Mouse (Mus musculus) midbrain, embryonic 13.5 days (tissue): ENCODE measurements around the gene Wdr95. TPM values are rescaled to one million over a fixed set of nuclear protein-coding genes. Genes with fewer than 3 reads are reported as not detected.

Source experiments
- ATAC-seq: fragments of 200-750 bp; cut with Nextera tagmentation; 2 replicates; pipeline ENCODE4 v1.8.0; 2017; ENCODE audit warnings: mild to moderate bottlenecking, moderate TSS enrichment, moderate library complexity
- H3K27ac ChIP-seq: fragments of 300-500 bp; sonication (generic); 2 replicates; pipeline ENCODE4 v1.5.1; 2015; ENCODE audit warnings: inconsistent platforms, mild to moderate bottlenecking, moderate library complexity
- H3K27me3 ChIP-seq: fragments of 300-500 bp; sonication (generic); 2 replicates; pipeline ENCODE4 v1.6.1; 2015; ENCODE audit warnings: mild to moderate bottlenecking, inconsistent platforms
- H3K36me3 ChIP-seq: fragments of 300-500 bp; sonication (generic); 2 replicates; pipeline ENCODE4 v1.6.1; 2015; ENCODE audit warnings: mild to moderate bottlenecking, inconsistent platforms
- H3K4me1 ChIP-seq: fragments of 300-500 bp; sonication (generic); replicated peaks from 2 replicates; pipeline ENCODE4 v1.6.1; 2015; ENCODE audit warnings: inconsistent platforms
- H3K4me2 ChIP-seq: fragments of 300-500 bp; sonication (generic); replicated peaks from 2 replicates; pipeline ENCODE4 v1.6.1; 2015; ENCODE audit warnings: moderate library complexity, mild to moderate bottlenecking, inconsistent platforms
- H3K4me3 ChIP-seq: fragments of 300-500 bp; sonication (generic); replicated peaks from 2 replicates; pipeline ENCODE4 v1.5.1; 2015; ENCODE audit warnings: mild to moderate bottlenecking, inconsistent platforms
- H3K9ac ChIP-seq: fragments of 300-500 bp; sonication (generic); replicated peaks from 2 replicates; pipeline ENCODE4 v1.6.1; 2015; ENCODE audit warnings: mild to moderate bottlenecking, inconsistent platforms
- H3K9me3 ChIP-seq: fragments of 300-500 bp; sonication (generic); 2 replicates; pipeline ENCODE4 v1.6.1; 2016; ENCODE audit warnings: mild to moderate bottlenecking, inconsistent platforms
- WGBS: fragments of 180-500 bp; shearing (Covaris S2); methylation state at CpG from one replicate; pipeline ENCODE4 v1.1.7; 2015; 5-methylcytosine and 5-hydroxymethylcytosine counted together
- polyA plus RNA-seq: library from polyadenylated mRNA; unstranded; fragments of >200 nt; fragmentation: Nextera tagmentation; extraction: Ambion mirVana; gene quantifications from 2 replicates; pipeline ENCODE4 v1.2.1, GENCODE M21; 2015

Gene Wdr95
- polyA plus RNA-seq, 1 experiment from 2014 or later, result 0.11 TPM

DNA sequence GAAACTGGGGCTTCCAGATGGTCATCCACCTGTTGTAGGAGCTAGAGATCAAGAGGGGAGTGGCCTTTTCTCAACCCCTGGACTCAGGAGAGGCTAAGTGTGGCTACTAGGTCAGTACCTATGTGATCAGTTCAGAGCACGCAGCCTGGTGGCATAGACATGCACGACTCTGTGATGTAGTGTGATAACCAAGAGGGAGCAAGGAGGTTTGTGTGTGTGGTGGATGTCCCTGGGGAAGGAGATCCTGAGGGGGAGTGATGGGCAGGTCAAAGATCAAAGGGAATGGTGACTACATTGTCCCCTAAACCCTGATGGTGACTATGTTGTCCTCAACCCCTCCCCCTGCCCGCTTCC is 83.7 kb downstream of the Wdr95 start:
- ATAC-seq, result 0 out of 2 replicates have a peak, but pooled peaks have one; percentile 53
- H3K27me3 ChIP-seq, result no peaks in the 10 kb centered on the region
- 93% methylated on average over 3 of the region's 3 CpGs for WGBS
- no peak overlapping the region for H3K4me2 ChIP-seq
- H3K9ac ChIP-seq, result no peak overlapping the region
- H3K36me3 ChIP-seq, result peaks cover 27% of the 10 kb centered on the region
- H3K4me3 ChIP-seq, result no peak overlapping the region
- peaks cover 16% of the 10 kb centered on the region; the same call in 1 of the 2 replicates for H3K4me1 ChIP-seq
- H3K27ac ChIP-seq, result 0 out of 2 replicates have a peak overlapping the region, but pooled peaks have one; percentile 51
- H3K9me3 ChIP-seq, result no peaks in the 10 kb centered on the region

DNA sequence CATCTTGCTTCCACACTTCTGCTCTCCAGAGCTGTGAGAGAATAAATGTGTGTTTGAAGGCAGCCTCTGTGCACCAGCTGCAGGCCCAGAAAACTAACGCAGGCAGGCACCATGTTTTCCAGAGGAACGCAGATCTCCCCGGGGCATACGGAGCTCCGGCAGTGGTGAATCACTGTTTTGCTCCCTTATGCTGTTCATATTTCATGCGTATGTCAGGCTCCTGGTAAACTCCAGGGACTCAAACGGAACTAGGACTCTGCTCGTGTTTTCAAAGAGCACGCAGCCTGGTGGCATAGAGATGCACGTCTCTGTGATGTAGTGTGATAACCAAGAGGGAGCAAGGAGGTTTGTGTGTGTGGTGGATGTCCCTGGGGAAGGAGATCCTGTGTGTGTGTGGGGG is 84.3 kb downstream of the Wdr95 start:
- 0 out of 2 replicates have a peak, but pooled peaks have one; percentile 20 for ATAC-seq
- no peaks in the 10 kb centered on the region for H3K9me3 ChIP-seq
- no peak overlapping the region for H3K4me3 ChIP-seq
- H3K4me2 ChIP-seq, result no peak overlapping the region
- H3K27me3 ChIP-seq, result no peaks in the 10 kb centered on the region
- WGBS, result 58% methylated on average over 10 of the region's 10 CpGs
- H3K9ac ChIP-seq, result no peak overlapping the region
- peaks cover 16% of the 10 kb centered on the region; the same call in 1 of the 2 replicates for H3K4me1 ChIP-seq
- H3K27ac ChIP-seq, result peak overlapping the region; percentile 51; the same call in 1 of the 2 replicates
- peaks cover 33% of the 10 kb centered on the region for H3K36me3 ChIP-seq

GRCm38 (mm10) chr5:149616138-149616537 is 87.7 kb downstream of the Wdr95 start:
- no peak for ATAC-seq
- H3K36me3 ChIP-seq, result peaks cover 66% of the 10 kb centered on the region
- no peak overlapping the region for H3K27ac ChIP-seq
- H3K9ac ChIP-seq, result no peak overlapping the region
- 85% methylated on average over 1 of the region's 1 CpGs for WGBS
- H3K9me3 ChIP-seq, result no peaks in the 10 kb centered on the region
- H3K4me3 ChIP-seq, result no peak overlapping the region
- peaks cover 16% of the 10 kb centered on the region; the same call in 1 of the 2 replicates for H3K4me1 ChIP-seq
- no peak overlapping the region for H3K4me2 ChIP-seq
- no peaks in the 10 kb centered on the region for H3K27me3 ChIP-seq

DNA sequence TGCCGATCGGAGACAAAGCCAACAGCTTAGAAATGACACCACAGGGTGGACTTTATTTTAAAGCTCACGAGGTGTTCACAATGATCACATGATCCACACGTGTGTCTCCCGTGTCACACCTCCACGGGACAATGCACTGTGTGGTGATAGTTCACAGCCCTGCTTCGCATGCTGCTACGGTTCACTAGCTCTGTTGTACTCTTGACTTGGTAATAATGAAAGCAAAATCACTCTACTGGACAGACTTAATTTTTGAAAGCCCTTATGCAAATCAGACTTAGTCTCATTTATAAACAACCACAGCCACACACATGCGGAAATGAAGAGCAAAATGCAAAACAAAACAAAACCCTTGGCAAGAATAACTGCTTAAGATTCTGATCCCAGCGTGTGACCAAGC is 88.3 kb downstream of the Wdr95 start:
- Histone ChIP-seq H3K9me3 (no peaks in the 10 kb centered on the region), H3K4me3 (no peak overlapping the region), H3K9ac (no peak overlapping the region), H3K4me2 (no peak overlapping the region), H3K27ac (no peak overlapping the region), H3K36me3 (peaks cover 72% of the 10 kb centered on the region), H3K4me1 (peaks cover 10% of the 10 kb centered on the region; the same call in 1 of the 2 replicates), H3K27me3 (no peaks in the 10 kb centered on the region)
- WGBS, result 84% methylated on average over 10 of the region's 10 CpGs
- ATAC-seq, result no peak

DNA sequence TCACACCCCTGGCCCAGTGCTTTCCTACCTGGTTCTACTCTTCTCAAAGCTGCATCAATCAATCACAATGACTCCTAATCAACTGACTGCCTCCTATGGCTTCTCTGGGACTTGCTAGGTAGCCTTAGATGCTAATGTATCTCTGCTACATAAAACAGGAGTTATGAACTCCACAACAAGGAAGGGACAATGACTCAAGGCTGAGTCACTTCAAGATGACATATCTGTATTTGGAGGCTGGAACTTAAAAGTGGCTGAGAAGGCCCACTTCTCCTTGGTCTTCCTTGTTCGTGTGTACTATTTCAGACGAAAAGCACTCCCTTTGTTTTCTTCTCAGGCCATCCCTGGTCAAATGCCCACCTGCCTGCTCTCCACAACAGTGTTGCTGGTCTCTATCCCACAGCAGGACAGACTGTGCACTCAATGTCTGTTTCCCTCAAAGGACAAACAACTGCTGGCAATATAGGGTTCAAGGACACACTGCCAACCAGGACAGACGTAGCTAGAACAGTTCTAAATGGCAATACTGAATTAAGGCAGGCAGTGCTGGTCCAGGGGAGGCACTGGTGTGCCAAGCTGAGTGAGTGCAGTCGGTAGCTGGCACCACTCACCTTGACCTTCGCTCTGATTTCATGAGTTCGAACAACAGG is 89.4 kb downstream of the Wdr95 start:
- Histone ChIP-seq H3K4me1 (0 out of 2 replicates have a peak, but pooled peaks cover 1% of the 10 kb centered on the region), H3K27me3 (no peaks in the 10 kb centered on the region), H3K9ac (no peak overlapping the region), H3K27ac (no peak overlapping the region), H3K4me3 (no peak overlapping the region), H3K4me2 (no peak overlapping the region), H3K36me3 (peaks cover 82% of the 10 kb centered on the region), H3K9me3 (no peaks in the 10 kb centered on the region)
- ATAC-seq, result no peak
- 92% methylated on average over 6 of the region's 6 CpGs for WGBS

GRCm38 (mm10) chr5:149622152-149622551 is 93.7 kb downstream of the Wdr95 start:
- H3K4me3 ChIP-seq, result no peak overlapping the region
- H3K27ac ChIP-seq, result no peak overlapping the region
- no peak overlapping the region for H3K4me2 ChIP-seq
- no peaks in the 10 kb centered on the region for H3K4me1 ChIP-seq
- no peak for ATAC-seq
- no peaks in the 10 kb centered on the region for H3K27me3 ChIP-seq
- H3K9me3 ChIP-seq, result no peaks in the 10 kb centered on the region
- 81% methylated on average over 7 of the region's 7 CpGs for WGBS
- H3K9ac ChIP-seq, result 0 out of 2 replicates have a peak overlapping the region, but pooled peaks have one; percentile 11
- H3K36me3 ChIP-seq, result peaks cover 92% of the 10 kb centered on the region

- H3K36me3 ChIP-seq, result peaks cover 92% of the 10 kb centered on the region
- ATAC-seq, result no peak
- WGBS, result 84% methylated on average over 6 of the region's 6 CpGs
These were observed 94.2 kb downstream of the Wdr95 start for GRCm38 (mm10) chr5:149622644-149623043.

GRCm38 (mm10) chr5:149623815-149624675 is 95.6 kb downstream of the Wdr95 start:
- 91% methylated on average over 8 of the region's 8 CpGs for WGBS
- no peak overlapping the region for H3K4me3 ChIP-seq
- no peak overlapping the region for H3K9ac ChIP-seq
- H3K4me1 ChIP-seq, result no peaks in the 10 kb centered on the region
- no peaks in the 10 kb centered on the region for H3K9me3 ChIP-seq
- ATAC-seq, result no peak
- no peaks in the 10 kb centered on the region for H3K27me3 ChIP-seq
- peaks cover 88% of the 10 kb centered on the region for H3K36me3 ChIP-seq
- H3K27ac ChIP-seq, result no peak overlapping the region
- H3K4me2 ChIP-seq, result no peak overlapping the region

More at GRCm38 (mm10) chr5:149622644-149623043, 94.2 kb downstream of the Wdr95 start:
- no peaks in the 10 kb centered on the region for H3K9me3 ChIP-seq
- H3K27ac ChIP-seq, result no peak overlapping the region
- no peaks in the 10 kb centered on the region for H3K4me1 ChIP-seq
- no peak overlapping the region for H3K4me3 ChIP-seq
- H3K4me2 ChIP-seq, result no peak overlapping the region
- H3K9ac ChIP-seq, result 0 out of 2 replicates have a peak overlapping the region, but pooled peaks have one; percentile 11
- no peaks in the 10 kb centered on the region for H3K27me3 ChIP-seq

DNA sequence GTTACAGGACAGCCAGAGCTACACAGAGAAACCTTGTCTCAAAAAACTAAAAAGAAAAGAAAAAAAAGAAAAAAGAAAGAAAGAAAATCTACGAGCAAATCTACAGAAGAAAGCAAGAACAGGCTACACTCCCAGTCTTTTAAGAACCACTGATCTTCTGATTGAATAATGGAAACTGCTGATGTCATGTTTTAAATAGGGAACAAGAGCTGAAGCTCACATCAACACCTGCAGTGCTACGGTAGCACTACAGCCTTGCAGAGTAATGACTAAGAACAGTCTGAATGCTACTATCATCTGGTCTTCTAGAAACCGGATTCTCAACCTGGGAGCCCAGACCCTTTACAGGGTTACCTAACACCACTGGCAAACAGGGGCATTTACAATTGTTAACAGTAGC is 97.1 kb downstream of the Wdr95 start:
- WGBS, result 90% methylated on average over 3 of the region's 3 CpGs
- Histone ChIP-seq H3K9me3 (no peaks in the 10 kb centered on the region), H3K4me1 (no peaks in the 10 kb centered on the region), H3K4me2 (no peak overlapping the region), H3K9ac (no peak overlapping the region), H3K27me3 (no peaks in the 10 kb centered on the region), H3K36me3 (peaks cover 88% of the 10 kb centered on the region), H3K27ac (no peak overlapping the region), H3K4me3 (no peak overlapping the region)
- ATAC-seq, result no peak

DNA sequence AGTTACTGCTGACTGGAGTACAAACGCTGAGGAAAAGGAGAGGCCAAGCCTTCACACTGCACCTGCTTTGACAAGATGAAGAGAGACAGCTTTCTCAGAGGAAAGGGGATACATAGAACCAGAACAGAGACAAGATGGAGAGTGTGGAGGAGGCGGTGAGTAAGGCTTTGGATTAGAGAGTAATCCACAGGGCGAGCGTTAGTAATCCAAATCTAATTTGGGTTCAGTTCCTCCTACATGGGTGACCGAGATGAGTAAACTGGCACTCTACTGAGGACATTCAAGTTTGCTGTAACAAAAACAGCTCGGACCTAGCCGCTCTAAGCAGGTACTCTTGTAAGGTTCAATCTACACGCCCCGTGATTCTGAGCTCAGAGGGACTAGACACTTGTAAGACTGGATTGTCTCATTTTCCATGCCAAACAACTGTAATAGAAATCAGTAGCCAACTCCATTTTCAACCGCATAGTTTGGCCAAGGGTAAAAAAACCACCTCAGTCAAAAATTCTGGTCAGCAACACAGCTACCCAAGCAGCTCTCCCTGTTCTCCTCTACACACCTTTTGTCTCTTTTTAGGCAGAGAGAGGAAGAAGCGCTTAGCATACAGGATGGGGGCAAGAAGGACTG is 106.0 kb downstream of the Wdr95 start:
- Histone ChIP-seq H3K4me3 (peak overlapping the region; percentile 66), H3K36me3 (peaks cover 42% of the 10 kb centered on the region), H3K4me1 (peaks cover 31% of the 10 kb centered on the region), H3K9ac (peak overlapping the region; percentile 76), H3K4me2 (peak overlapping the region; percentile 96), H3K27ac (no peak overlapping the region), H3K9me3 (no peaks in the 10 kb centered on the region), H3K27me3 (no peaks in the 10 kb centered on the region)
- ATAC-seq, result no peak
- 73% methylated on average over 11 of the region's 11 CpGs for WGBS

GRCm38 (mm10) chr5:149635556-149635955 is 107.1 kb downstream of the Wdr95 start:
- Histone ChIP-seq H3K4me3 (peak overlapping the region; percentile 66), H3K9ac (peak overlapping the region; percentile 76), H3K27me3 (no peaks in the 10 kb centered on the region), H3K4me2 (peak overlapping the region; percentile 96), H3K36me3 (peaks cover 32% of the 10 kb centered on the region), H3K9me3 (no peaks in the 10 kb centered on the region), H3K27ac (peak overlapping the region; percentile 83), H3K4me1 (peaks cover 31% of the 10 kb centered on the region)
- no peak for ATAC-seq
- under 1% methylated on average over 24 of the region's 24 CpGs for WGBS
